Mouse (Mus musculus) midbrain, embryonic 14.5 days (tissue): Measurements from ENCODE around the gene Uchl1. TPM values are rescaled to one million over a fixed set of nuclear protein-coding genes. Genes with fewer than 3 reads are reported as not detected.
A peak's percentile ranks its signal among the peaks of the same experiment; 100 is the strongest.

Experiments used
- ATAC-seq: fragments of 200-750 bp; cut with Nextera tagmentation; 2 replicates; pipeline ENCODE4 v1.8.0; 2017; ENCODE audit warnings: moderate number of reproducible peaks, moderate library complexity; ENCODE audit not compliant: low FRiP score, low TSS enrichment
- DNase-seq: peaks from one replicate; pipeline ENCODE4 v3.0.0-alpha.2; 2015
- H3K27ac ChIP-seq: fragments of 300-500 bp; sonication (generic); replicated peaks from 2 replicates; pipeline ENCODE4 v1.5.1; 2014; ENCODE audit warnings: mild to moderate bottlenecking, low read depth, low read length, moderate library complexity
- H3K27me3 ChIP-seq: fragments of 300-500 bp; sonication (generic); 2 replicates; pipeline ENCODE4 v1.6.1; 2014; ENCODE audit warnings: low read length, control low read depth, mixed read lengths; ENCODE audit not compliant: control insufficient read depth, insufficient read depth
- H3K36me3 ChIP-seq: fragments of 300-500 bp; sonication (generic); 2 replicates; pipeline ENCODE4 v1.6.1; 2014; ENCODE audit warnings: low read length, control low read depth; ENCODE audit not compliant: control insufficient read depth, insufficient read depth
- H3K4me1 ChIP-seq: fragments of 300-500 bp; sonication (generic); 2 replicates; pipeline ENCODE4 v1.6.1; 2014; ENCODE audit warnings: mild to moderate bottlenecking, antibody characterized with exemption, low read length, control low read depth; ENCODE audit not compliant: control insufficient read depth, insufficient read depth
- H3K4me2 ChIP-seq: fragments of 300-500 bp; sonication (generic); 2 replicates; pipeline ENCODE4 v1.6.1; 2014; ENCODE audit warnings: mild to moderate bottlenecking, low read length, moderate library complexity
- H3K4me3 ChIP-seq: fragments of 300-500 bp; sonication (generic); replicated peaks from 2 replicates; pipeline ENCODE4 v1.5.1; 2014; ENCODE audit warnings: low read depth, low read length
- H3K9ac ChIP-seq: fragments of 300-500 bp; sonication (generic); replicated peaks from 2 replicates; pipeline ENCODE4 v1.6.1; 2014; ENCODE audit warnings: mild to moderate bottlenecking, low read length, moderate library complexity
- H3K9me3 ChIP-seq: fragments of 300-500 bp; sonication (generic); 2 replicates; pipeline ENCODE4 v1.6.1; 2016; ENCODE audit warnings: low read length, control low read depth, mixed read lengths; ENCODE audit not compliant: control insufficient read depth
- WGBS: fragments of 180-500 bp; shearing (Covaris S2); extraction: QIAGEN DNeasy Blood & Tissue Kit; methylation state at CpG from one replicate; pipeline ENCODE4 v1.1.7; 2014; 5-methylcytosine and 5-hydroxymethylcytosine counted together
- polyA plus RNA-seq: library from polyadenylated mRNA; unstranded; fragments of >200 nt; fragmentation: Nextera tagmentation; extraction: Ambion mirVana; gene quantifications from 2 replicates; pipeline ENCODE4 v1.2.1, GENCODE M21; 2014

Gene Uchl1
- polyA plus RNA-seq, 1 experiment from 2014 or later = 1,445 TPM

- peak; percentile 86 for DNase-seq
- ATAC-seq = peak; percentile 84
- Histone ChIP-seq H3K9me3 (no peaks in the 10 kb centered on the region), H3K36me3 (peaks cover 20% of the 10 kb centered on the region), H3K4me1 (peaks cover 28% of the 10 kb centered on the region), H3K4me2 (peak overlapping the region; percentile 81), H3K9ac (peak overlapping the region; percentile 95), H3K4me3 (peak overlapping the region; percentile 87), H3K27ac (peak overlapping the region; percentile 83), H3K27me3 (no peaks in the 10 kb centered on the region)
- under 1% methylated on average over 51 of the region's 51 CpGs for WGBS
Measured at GRCm38 (mm10) chr5:66676457-66677117, 696 bp downstream of the Uchl1 start.

DNA sequence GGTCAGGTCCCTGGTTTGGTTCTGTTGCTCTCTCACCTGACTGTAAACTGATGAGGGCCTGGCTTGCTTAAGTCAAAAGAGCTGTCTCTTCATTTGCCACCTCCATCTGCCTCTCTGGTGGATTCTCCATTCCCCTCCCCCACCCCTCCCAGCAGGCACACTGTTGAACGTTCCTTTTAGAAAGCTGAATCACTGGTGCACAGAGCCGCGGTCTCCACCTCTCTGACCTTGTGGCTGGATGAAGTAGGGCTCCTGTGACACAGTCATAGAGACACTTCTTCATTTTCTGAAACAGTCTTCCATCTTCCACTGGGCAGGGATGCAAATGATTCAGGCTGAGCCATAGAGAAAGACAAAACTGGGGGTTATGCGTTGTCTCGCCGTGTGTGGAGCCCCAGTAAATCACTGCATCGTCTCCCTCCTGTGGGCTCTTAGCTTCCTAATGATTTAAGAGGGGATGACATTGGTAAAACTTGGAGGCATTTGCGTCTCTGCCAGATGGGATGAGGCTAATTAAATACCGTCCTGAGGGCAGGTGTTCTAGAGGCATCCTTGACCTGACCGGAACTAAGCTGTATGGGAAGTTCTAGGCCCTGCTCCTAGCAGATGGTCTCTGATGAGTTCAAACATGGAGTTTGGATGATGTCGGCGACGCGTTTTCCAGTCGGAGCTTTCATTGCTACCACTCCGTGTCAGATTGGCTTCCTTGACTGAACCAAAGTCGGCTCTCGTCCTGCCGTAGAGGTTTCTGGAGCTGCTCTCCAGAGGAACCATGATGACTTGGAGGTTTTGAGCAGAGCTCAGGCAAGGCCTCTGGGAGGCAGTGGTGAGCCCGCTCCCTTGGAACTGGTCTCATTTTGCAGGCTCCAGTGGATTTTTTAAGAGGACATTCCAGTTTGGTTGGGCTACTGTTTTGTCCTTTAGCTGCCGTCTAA is 1.8 kb downstream of the Uchl1 start:
- 52% methylated on average over 21 of the region's 21 CpGs for WGBS
- Histone ChIP-seq H3K36me3 (peaks cover 31% of the 10 kb centered on the region), H3K27me3 (no peaks in the 10 kb centered on the region), H3K4me1 (peaks cover 28% of the 10 kb centered on the region), H3K9me3 (no peaks in the 10 kb centered on the region), H3K4me2 (peak overlapping the region; percentile 81), H3K9ac (peak overlapping the region; percentile 95), H3K4me3 (peak overlapping the region; percentile 87), H3K27ac (no peak overlapping the region)
- ATAC-seq (no peak), DNase-seq (peak; percentile 58)

- Histone ChIP-seq H3K4me2 (peak overlapping the region; percentile 81), H3K27ac (no peak overlapping the region), H3K27me3 (no peaks in the 10 kb centered on the region), H3K9me3 (no peaks in the 10 kb centered on the region), H3K4me1 (peaks cover 28% of the 10 kb centered on the region), H3K36me3 (peaks cover 46% of the 10 kb centered on the region), H3K9ac (no peak overlapping the region), H3K4me3 (peak overlapping the region; percentile 87)
- 36% methylated on average over 10 of the region's 10 CpGs for WGBS
- ATAC-seq (no peak), DNase-seq (peak; percentile 63)
Measured at GRCm38 (mm10) chr5:66679222-66679621, 3.3 kb downstream of the Uchl1 start.

DNA sequence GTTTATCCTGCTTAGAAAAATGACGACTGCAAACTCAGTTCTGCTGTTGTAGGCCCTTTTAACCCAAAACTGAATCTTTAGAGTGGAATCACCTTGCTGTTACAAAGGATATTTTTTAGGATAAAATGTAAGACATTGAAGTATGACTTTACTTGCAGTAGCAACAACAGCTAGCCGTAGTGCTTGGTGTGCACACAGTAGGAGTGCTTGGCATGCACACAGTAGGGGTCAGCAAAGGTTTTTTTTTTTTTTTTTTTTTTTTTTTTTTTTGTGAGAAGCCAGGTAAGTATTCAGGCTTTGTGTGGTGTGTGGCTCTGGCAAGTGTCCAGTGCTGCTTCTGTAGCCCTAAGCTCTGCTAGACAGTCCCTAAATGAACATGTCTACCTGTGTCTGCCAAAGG is 10.0 kb downstream of the Uchl1 start:
- no peak overlapping the region for H3K27ac ChIP-seq
- peaks cover 92% of the 10 kb centered on the region for H3K36me3 ChIP-seq
- ATAC-seq (no peak), DNase-seq (no peak)
- WGBS = 85% methylated on average over 2 of the region's 2 CpGs
- H3K9me3 ChIP-seq = no peaks in the 10 kb centered on the region
- no peak overlapping the region for H3K4me2 ChIP-seq
- H3K4me3 ChIP-seq = no peak overlapping the region
- no peaks in the 10 kb centered on the region for H3K27me3 ChIP-seq
- no peak overlapping the region for H3K9ac ChIP-seq
- H3K4me1 ChIP-seq = no peaks in the 10 kb centered on the region

DNA sequence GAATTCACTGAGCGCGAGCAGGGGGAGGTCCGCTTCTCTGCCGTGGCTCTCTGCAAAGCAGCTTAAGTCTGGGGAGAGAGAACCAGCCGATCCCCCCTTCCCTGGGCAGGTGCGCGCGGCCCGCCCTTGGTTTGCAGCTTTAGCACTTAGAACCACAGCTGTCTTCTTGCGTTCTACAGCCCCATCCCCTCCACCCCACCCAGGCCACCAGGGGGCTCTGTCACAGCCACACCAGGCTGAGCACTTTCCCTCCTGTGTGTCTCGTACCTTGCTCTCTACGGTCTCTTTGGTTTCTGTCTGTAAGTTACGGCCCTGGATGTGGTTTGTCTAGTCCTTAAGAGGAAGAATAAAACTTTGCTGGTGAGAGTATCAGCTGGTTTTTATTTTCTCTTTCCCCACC is 11.0 kb downstream of the Uchl1 start:
- DNase-seq (no peak), ATAC-seq (no peak)
- Histone ChIP-seq H3K4me1 (no peaks in the 10 kb centered on the region), H3K9me3 (no peaks in the 10 kb centered on the region), H3K9ac (no peak overlapping the region), H3K27me3 (no peaks in the 10 kb centered on the region), H3K4me3 (no peak overlapping the region), H3K4me2 (no peak overlapping the region), H3K36me3 (peaks cover 82% of the 10 kb centered on the region), H3K27ac (no peak overlapping the region)
- WGBS = 86% methylated on average over 13 of the region's 13 CpGs

DNA sequence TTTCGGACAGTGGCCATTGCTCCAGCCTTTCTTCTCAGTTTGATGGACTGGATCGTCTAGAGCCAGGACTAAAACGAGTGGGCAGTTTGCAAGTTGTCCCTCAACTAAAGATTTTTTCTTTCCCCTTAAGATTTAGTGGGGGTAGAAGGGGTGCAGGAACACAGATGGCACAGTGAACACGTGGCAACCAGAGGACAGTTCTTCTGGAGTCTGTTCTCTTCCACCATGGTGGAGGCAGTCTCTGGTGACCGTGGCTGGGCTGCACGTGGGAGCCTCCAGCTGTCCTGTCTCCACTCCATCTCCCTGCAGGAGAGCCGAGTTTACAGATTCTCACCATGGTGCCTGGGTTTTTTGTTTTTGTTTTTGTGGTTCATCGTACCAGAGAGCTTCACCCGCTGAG is 11.8 kb downstream of the Uchl1 start:
- DNase-seq (no peak), ATAC-seq (no peak)
- Histone ChIP-seq H3K9me3 (no peaks in the 10 kb centered on the region), H3K9ac (no peak overlapping the region), H3K4me1 (no peaks in the 10 kb centered on the region), H3K27me3 (no peaks in the 10 kb centered on the region), H3K36me3 (peaks cover 74% of the 10 kb centered on the region), H3K4me3 (no peak overlapping the region), H3K27ac (no peak overlapping the region), H3K4me2 (no peak overlapping the region)
- WGBS = 90% methylated on average over 9 of the region's 9 CpGs

GRCm38 (mm10) chr5:66688286-66688685 is 12.4 kb downstream of the Uchl1 start:
- H3K4me3 ChIP-seq = no peak overlapping the region
- no peaks in the 10 kb centered on the region for H3K27me3 ChIP-seq
- ATAC-seq (no peak), DNase-seq (no peak)
- H3K9ac ChIP-seq = no peak overlapping the region
- H3K36me3 ChIP-seq = peaks cover 68% of the 10 kb centered on the region
- no peaks in the 10 kb centered on the region for H3K4me1 ChIP-seq
- 96% methylated on average over 5 of the region's 5 CpGs for WGBS
- no peak overlapping the region for H3K27ac ChIP-seq
- no peaks in the 10 kb centered on the region for H3K9me3 ChIP-seq
- H3K4me2 ChIP-seq = no peak overlapping the region

DNA sequence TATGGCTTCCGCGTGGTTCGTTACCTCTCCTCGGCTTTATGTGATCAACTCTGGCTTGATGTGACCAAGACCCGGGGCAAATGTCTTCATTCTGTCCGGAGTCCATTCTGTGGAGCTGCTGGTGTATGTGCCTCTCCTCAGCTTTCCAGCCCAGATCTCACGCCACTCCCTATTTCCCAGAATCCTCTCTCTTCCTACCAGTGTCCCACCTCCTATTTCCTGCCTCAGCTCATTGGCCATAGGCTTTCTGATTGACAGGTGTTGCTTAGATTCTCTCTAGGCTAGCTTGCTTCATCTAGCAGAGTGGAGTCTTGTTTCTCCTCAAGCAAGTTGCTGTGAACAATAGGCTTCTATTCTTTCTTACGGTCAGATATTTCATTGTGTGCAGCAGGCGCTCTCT is 13.9 kb downstream of the Uchl1 start:
- no peak overlapping the region for H3K27ac ChIP-seq
- H3K9me3 ChIP-seq = no peaks in the 10 kb centered on the region
- H3K27me3 ChIP-seq = no peaks in the 10 kb centered on the region
- ATAC-seq = no peak
- 93% methylated on average over 9 of the region's 9 CpGs for WGBS
- no peak overlapping the region for H3K4me2 ChIP-seq
- peaks cover 53% of the 10 kb centered on the region for H3K36me3 ChIP-seq
- H3K4me1 ChIP-seq = no peaks in the 10 kb centered on the region
- H3K9ac ChIP-seq = no peak overlapping the region
- no peak overlapping the region for H3K4me3 ChIP-seq
- DNase-seq = no peak
